Mouse (Mus musculus) frontal cortex, adult (tissue): ENCODE data around the gene Sec23ip.

Experiments
- ATAC-seq: cut with Nextera tagmentation; 2 replicates; pipeline ENCODE4 v1.9.2; 2017; ENCODE audit warnings: mild to moderate bottlenecking, moderate library complexity, mixed read lengths; ENCODE audit not compliant: low TSS enrichment

Gene Sec23ip

DNA sequence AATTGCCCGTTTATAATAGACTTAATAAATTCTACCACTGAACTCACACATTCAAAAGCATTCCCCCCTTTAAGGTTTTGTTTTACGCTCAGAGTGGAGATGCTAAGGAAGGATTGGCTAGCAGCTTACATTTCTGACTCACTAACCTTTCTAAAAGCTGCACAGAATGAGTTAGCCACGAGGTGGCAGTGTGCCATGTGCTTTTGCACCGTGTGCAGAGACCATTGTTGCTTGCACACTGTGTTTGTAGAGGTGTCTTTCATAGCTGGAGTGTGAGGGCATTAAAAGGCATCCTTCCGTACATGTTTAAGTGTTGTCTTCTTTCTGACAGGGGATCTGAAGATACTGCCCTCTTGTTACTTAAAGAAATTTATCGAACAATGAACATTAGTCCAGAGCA, 34.6 kb downstream of the Sec23ip start:
- ATAC-seq: peak; percentile 87

DNA sequence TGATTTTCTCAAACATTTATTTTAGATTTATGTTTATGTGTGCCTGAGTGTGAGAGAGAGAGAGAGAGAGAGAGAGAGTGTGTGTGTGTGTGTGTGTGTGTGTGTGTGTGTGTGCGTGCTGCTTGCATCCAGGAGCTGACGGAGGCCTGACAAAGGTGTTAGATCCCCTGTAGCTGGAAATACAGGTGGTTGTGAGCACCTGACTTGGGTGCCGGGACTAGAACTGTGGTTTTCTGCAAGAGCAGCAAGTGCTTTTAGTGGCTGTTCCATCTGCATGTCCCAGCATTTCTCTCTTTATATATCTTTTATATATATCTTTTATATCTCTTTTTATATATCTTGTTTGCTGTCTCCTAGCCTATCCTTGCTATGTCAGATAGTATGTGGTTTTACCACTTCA, 37.1 kb downstream of the Sec23ip start:
- ATAC-seq: no peak

DNA sequence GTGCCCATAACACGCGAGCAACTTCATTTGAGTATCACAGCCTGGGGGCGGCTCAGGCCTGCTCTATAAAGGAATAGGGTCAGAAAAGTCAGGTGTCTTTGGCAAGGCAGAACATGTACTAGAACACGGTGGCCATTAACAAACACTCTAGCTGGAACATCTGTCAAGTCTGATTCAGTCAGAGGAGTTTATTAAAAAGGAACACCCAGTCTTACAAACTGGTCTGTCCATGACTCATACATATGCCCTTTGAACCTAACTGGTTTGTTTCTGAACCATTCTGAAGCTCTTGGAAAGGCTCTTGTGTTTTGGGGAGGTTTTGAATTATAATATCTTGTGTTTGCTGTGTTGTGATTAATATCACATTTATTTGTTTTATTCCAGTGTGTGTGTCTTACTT, 45.3 kb downstream of the Sec23ip start:
- ATAC-seq: no peak

DNA sequence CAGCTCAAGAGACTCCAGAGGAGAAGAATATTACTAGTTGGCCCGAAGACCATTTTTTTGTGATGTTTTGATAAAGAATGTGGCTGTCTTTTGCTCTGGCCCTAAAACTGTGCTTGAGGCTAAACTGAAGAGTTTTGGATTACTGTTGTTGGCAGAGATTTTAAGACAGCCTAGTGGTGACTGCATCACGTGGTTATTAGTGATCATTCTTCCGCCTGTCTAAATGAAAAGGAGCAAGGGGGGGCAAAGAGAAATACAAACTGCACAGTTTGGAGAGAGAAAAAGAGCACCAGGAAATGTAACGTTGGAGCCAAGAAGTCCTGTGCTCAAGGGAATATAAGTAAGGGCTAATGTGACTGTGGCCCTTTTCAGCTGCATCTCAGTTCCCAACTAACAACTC, 48.7 kb downstream of the Sec23ip start:
- ATAC-seq: no peak

DNA sequence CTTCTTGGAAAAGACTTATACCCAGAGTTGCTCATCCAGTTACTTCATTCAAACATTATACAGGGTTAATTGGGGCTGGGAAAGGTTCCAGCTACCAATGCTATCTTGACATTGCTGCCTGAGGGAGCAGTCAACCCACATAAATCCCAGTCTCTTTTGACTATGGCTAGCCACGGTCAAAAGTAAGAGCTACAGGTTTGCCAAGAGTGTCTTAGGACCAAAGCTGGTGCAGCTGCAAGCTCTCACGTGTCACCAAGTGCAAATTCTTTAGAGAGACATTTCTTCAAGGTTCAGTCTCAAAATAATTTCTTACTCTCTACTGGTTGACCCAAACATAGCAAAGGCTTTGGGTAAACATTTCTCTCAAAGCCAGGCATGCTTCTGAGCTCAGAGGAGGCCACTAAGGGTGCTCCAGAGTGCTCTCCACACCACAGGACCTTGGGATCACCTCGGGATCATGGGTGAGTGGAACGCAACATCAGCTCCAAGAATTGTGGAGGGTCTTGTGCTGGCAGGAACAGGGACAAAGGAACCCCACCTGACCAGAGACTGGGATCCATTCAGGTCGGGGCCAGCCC, 80.3 kb downstream of the Sec23ip start:
- ATAC-seq: no peak

DNA sequence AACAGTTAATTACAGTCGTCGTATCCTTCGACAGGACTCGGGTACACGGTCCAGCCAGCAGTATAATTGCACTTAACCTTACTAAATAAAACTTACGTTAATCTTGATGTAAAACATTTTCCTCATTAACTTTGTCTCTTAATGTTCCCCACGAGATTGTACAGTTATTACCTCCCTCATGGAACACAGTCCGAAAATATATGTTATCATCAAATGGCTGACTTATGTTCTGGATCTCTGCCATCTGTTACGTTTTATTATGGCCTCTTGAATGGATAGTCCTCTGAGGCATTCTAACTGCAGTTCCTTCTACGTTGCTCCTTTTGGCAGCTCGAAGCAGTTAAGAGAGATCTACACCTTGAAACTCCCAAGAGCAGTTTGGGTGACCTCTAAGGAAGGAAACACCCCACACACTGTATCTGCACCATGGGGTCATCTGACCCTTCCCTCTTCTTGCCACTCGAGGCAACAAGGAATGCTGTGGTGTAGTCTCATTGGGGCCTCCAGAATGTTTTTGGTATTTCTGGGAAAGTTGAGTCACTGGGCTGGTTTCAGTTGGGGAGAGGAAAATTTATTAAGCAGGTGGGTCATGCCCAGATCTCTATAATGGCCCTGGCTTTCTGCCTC, 87.8 kb downstream of the Sec23ip start:
- ATAC-seq: no peak

DNA sequence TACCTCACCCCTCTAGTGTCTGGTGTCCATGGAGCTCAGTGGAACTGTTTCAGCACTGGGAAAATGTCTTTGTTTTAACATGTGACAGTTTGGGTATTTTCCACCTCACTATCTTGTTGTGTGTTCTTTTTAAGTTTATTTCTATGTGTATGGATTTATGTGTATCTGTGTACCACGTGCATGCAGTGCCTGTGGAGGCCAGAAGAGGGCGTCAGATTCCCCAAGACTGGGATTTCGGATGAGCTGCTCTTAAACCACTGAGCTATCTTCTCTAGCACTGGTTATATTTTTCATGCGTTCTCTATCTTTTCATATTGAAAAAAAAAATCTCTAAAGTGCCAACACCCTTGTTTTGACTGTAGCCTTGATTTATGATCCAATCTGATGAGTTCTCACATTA, 88.5 kb downstream of the Sec23ip start:
- no peak for ATAC-seq
